Mouse (Mus musculus): ENCODE results near the gene S100a5. TPM values are rescaled to one million over a fixed set of nuclear protein-coding genes. Genes with fewer than 3 reads are reported as not detected.

Gene S100a5
- polyA plus RNA-seq, 1 experiment from 2014 or later = not detected

- Histone ChIP-seq H3K27ac (replicated peaks) (no peak within 1 kb of the TSS), H3K4me1 (peaks cover 4% of the 10 kb centered on the region; the same call in 1 of the 2 replicates), H3K36me3 (no peaks in the 10 kb centered on the region), H3K27me3 (no peaks in the 10 kb centered on the region), H3K9ac (replicated peaks) (no peak within 1 kb of the TSS), H3K9me3 (no peaks in the 10 kb centered on the region), H3K4me3 (no peak within 1 kb of the TSS), H3K4me2 (replicated peaks) (no peak within 1 kb of the TSS)
- ATAC-seq (ENCODE audit: low FRiP score, low read depth) = no peak
- WGBS = 87% methylated on average over 11 of the region's 11 CpGs
These were observed 6.7 kb upstream of the S100a5 start, which contains the start of gene Gm42674 for GRCm38 (mm10) chr3:90601486-90602110. TSS of gene Gm42674 (plus strand) at chr3:90601904.

GRCm38 (mm10) chr3:90603623-90604022, 4.7 kb upstream of the S100a5 start, which contains the start of gene S100a4:
TSS of gene S100a4 (plus strand) at chr3:90603771.
- H3K4me2 ChIP-seq (replicated peaks) = no peak within 1 kb of the TSS
- H3K9me3 ChIP-seq = no peaks in the 10 kb centered on the region
- H3K9ac ChIP-seq (replicated peaks) = no peak within 1 kb of the TSS
- no peaks in the 10 kb centered on the region for H3K36me3 ChIP-seq
- H3K4me3 ChIP-seq = no peak within 1 kb of the TSS
- no peak within 1 kb of the TSS for H3K27ac ChIP-seq (replicated peaks)
- no peaks in the 10 kb centered on the region for H3K27me3 ChIP-seq
- no peak for ATAC-seq (ENCODE audit: low FRiP score, low read depth)
- WGBS = 58% methylated on average over 3 of the region's 3 CpGs
- peaks cover 4% of the 10 kb centered on the region; the same call in 1 of the 2 replicates for H3K4me1 ChIP-seq

- peak; percentile 27; the same call in 1 of the 2 replicates for ATAC-seq (ENCODE audit: low FRiP score, low read depth)
- Histone ChIP-seq H3K27ac (replicated peaks) (no peak overlapping the region), H3K27me3 (no peaks in the 10 kb centered on the region), H3K9me3 (no peaks in the 10 kb centered on the region), H3K36me3 (no peaks in the 10 kb centered on the region), H3K4me3 (no peak overlapping the region), H3K4me2 (replicated peaks) (no peak overlapping the region), H3K4me1 (peaks cover 4% of the 10 kb centered on the region; the same call in 1 of the 2 replicates), H3K9ac (replicated peaks) (no peak overlapping the region)
- 64% methylated on average over 4 of the region's 4 CpGs for WGBS
These were observed 3.9 kb upstream of the S100a5 start for GRCm38 (mm10) chr3:90604416-90604815.

GRCm38 (mm10) chr3:90605049-90605448, 3.3 kb upstream of the S100a5 start:
- Histone ChIP-seq H3K4me3 (no peak overlapping the region), H3K9me3 (no peaks in the 10 kb centered on the region), H3K27me3 (no peaks in the 10 kb centered on the region), H3K36me3 (no peaks in the 10 kb centered on the region), H3K9ac (replicated peaks) (no peak overlapping the region), H3K27ac (replicated peaks) (no peak overlapping the region), H3K4me2 (replicated peaks) (no peak overlapping the region), H3K4me1 (peaks cover 4% of the 10 kb centered on the region; the same call in 1 of the 2 replicates)
- ATAC-seq (ENCODE audit: low FRiP score, low read depth) = no peak
- WGBS = 88% methylated on average over 3 of the region's 3 CpGs

- Histone ChIP-seq H3K9ac (replicated peaks) (no peak overlapping the region), H3K27me3 (no peaks in the 10 kb centered on the region), H3K36me3 (no peaks in the 10 kb centered on the region), H3K4me1 (peaks cover 4% of the 10 kb centered on the region; the same call in 1 of the 2 replicates), H3K9me3 (no peaks in the 10 kb centered on the region), H3K4me3 (no peak overlapping the region), H3K4me2 (replicated peaks) (no peak overlapping the region), H3K27ac (replicated peaks) (no peak overlapping the region)
- no peak for ATAC-seq (ENCODE audit: low FRiP score, low read depth)
- 86% methylated on average over 2 of the region's 2 CpGs for WGBS
These were observed 2.6 kb upstream of the S100a5 start for GRCm38 (mm10) chr3:90605736-90606135.

- no peak overlapping the region for H3K4me2 ChIP-seq (replicated peaks)
- no peaks in the 10 kb centered on the region for H3K27me3 ChIP-seq
- 84% methylated on average over 6 of the region's 6 CpGs for WGBS
- H3K4me3 ChIP-seq = no peak overlapping the region
- H3K9ac ChIP-seq (replicated peaks) = no peak overlapping the region
- peaks cover 4% of the 10 kb centered on the region; the same call in 1 of the 2 replicates for H3K4me1 ChIP-seq
- no peaks in the 10 kb centered on the region for H3K9me3 ChIP-seq
- H3K36me3 ChIP-seq = no peaks in the 10 kb centered on the region
- ATAC-seq (ENCODE audit: low FRiP score, low read depth) = no peak
- no peak overlapping the region for H3K27ac ChIP-seq (replicated peaks)
These were observed 2.1 kb upstream of the S100a5 start for GRCm38 (mm10) chr3:90606185-90606584.

GRCm38 (mm10) chr3:90607361-90607760, 962 bp upstream of the S100a5 start:
- H3K27ac ChIP-seq (replicated peaks) = no peak overlapping the region
- no peaks in the 10 kb centered on the region for H3K27me3 ChIP-seq
- WGBS = 81% methylated on average over 3 of the region's 3 CpGs
- H3K4me2 ChIP-seq (replicated peaks) = no peak overlapping the region
- H3K4me3 ChIP-seq = no peak overlapping the region
- H3K4me1 ChIP-seq = peaks cover 4% of the 10 kb centered on the region; the same call in 1 of the 2 replicates
- no peak overlapping the region for H3K9ac ChIP-seq (replicated peaks)
- H3K36me3 ChIP-seq = no peaks in the 10 kb centered on the region
- H3K9me3 ChIP-seq = no peaks in the 10 kb centered on the region
- ATAC-seq (ENCODE audit: low FRiP score, low read depth) = no peak

GRCm38 (mm10) chr3:90609102-90609501, 779 bp downstream of the S100a5 start:
- Histone ChIP-seq H3K36me3 (no peaks in the 10 kb centered on the region), H3K9me3 (no peaks in the 10 kb centered on the region), H3K4me3 (no peak overlapping the region), H3K27me3 (peaks cover 14% of the 10 kb centered on the region), H3K4me1 (peaks cover 12% of the 10 kb centered on the region; the same call in 1 of the 2 replicates), H3K9ac (replicated peaks) (no peak overlapping the region), H3K4me2 (replicated peaks) (no peak overlapping the region), H3K27ac (replicated peaks) (no peak overlapping the region)
- ATAC-seq (ENCODE audit: low FRiP score, low read depth) = no peak

- no peak overlapping the region for H3K27ac ChIP-seq (replicated peaks)
- no peak overlapping the region for H3K9ac ChIP-seq (replicated peaks)
- no peaks in the 10 kb centered on the region for H3K9me3 ChIP-seq
- no peaks in the 10 kb centered on the region for H3K36me3 ChIP-seq
- H3K4me2 ChIP-seq (replicated peaks) = no peak overlapping the region
- no peak overlapping the region for H3K4me3 ChIP-seq
- H3K4me1 ChIP-seq = peaks cover 8% of the 10 kb centered on the region; the same call in 1 of the 2 replicates
- peaks cover 20% of the 10 kb centered on the region for H3K27me3 ChIP-seq
- no peak for ATAC-seq (ENCODE audit: low FRiP score, low read depth)
- WGBS = 92% methylated on average over 3 of the region's 3 CpGs
These were observed 3.2 kb downstream of the S100a5 start for GRCm38 (mm10) chr3:90611494-90611893.

- H3K36me3 ChIP-seq = no peaks in the 10 kb centered on the region
- no peak overlapping the region for H3K9ac ChIP-seq (replicated peaks)
- H3K27me3 ChIP-seq = peaks cover 20% of the 10 kb centered on the region
- no peak overlapping the region for H3K4me2 ChIP-seq (replicated peaks)
- H3K9me3 ChIP-seq = no peaks in the 10 kb centered on the region
- peaks cover 8% of the 10 kb centered on the region; the same call in 1 of the 2 replicates for H3K4me1 ChIP-seq
- H3K4me3 ChIP-seq = no peak overlapping the region
- WGBS = 64% methylated on average over 4 of the region's 4 CpGs
- H3K27ac ChIP-seq (replicated peaks) = no peak overlapping the region
- ATAC-seq (ENCODE audit: low FRiP score, low read depth) = no peak
These were observed 3.7 kb downstream of the S100a5 start for GRCm38 (mm10) chr3:90612061-90612460.

- H3K9me3 ChIP-seq = 0 out of 2 replicates have a peak, but pooled peaks cover 3% of the 10 kb centered on the region
- H3K4me3 ChIP-seq = peak within 1 kb of the TSS; percentile 38
- no peak within 1 kb of the TSS for H3K27ac ChIP-seq (replicated peaks)
- ATAC-seq (ENCODE audit: low FRiP score, low read depth) = peak; percentile 80
- peaks cover 20% of the 10 kb centered on the region for H3K27me3 ChIP-seq
- peak within 1 kb of the TSS; percentile 70 for H3K4me2 ChIP-seq (replicated peaks)
- H3K4me1 ChIP-seq = peaks cover 8% of the 10 kb centered on the region; the same call in 1 of the 2 replicates
- under 1% methylated on average over 23 of the region's 23 CpGs for WGBS
- H3K36me3 ChIP-seq = no peaks in the 10 kb centered on the region
- no peak within 1 kb of the TSS for H3K9ac ChIP-seq (replicated peaks)
These were observed 4.5 kb downstream of the S100a5 start, which contains the start of gene S100a6 for GRCm38 (mm10) chr3:90612728-90613291. TSS of gene S100a6 (plus strand) at chr3:90612882.

GRCm38 (mm10) chr3:90613461-90614147, 5.3 kb downstream of the S100a5 start:
- H3K4me3 ChIP-seq = no peak overlapping the region
- peak overlapping the region; percentile 70 for H3K4me2 ChIP-seq (replicated peaks)
- no peaks in the 10 kb centered on the region for H3K36me3 ChIP-seq
- WGBS = 71% methylated on average over 7 of the region's 7 CpGs
- H3K4me1 ChIP-seq = peaks cover 8% of the 10 kb centered on the region; the same call in 1 of the 2 replicates
- H3K9ac ChIP-seq (replicated peaks) = no peak overlapping the region
- H3K27me3 ChIP-seq = peaks cover 20% of the 10 kb centered on the region
- no peak overlapping the region for H3K27ac ChIP-seq (replicated peaks)
- 0 out of 2 replicates have a peak, but pooled peaks cover 3% of the 10 kb centered on the region for H3K9me3 ChIP-seq
- 0 out of 2 replicates have a peak, but pooled peaks have one; percentile 5 for ATAC-seq (ENCODE audit: low FRiP score, low read depth)
